In the genomic region with DNA sequence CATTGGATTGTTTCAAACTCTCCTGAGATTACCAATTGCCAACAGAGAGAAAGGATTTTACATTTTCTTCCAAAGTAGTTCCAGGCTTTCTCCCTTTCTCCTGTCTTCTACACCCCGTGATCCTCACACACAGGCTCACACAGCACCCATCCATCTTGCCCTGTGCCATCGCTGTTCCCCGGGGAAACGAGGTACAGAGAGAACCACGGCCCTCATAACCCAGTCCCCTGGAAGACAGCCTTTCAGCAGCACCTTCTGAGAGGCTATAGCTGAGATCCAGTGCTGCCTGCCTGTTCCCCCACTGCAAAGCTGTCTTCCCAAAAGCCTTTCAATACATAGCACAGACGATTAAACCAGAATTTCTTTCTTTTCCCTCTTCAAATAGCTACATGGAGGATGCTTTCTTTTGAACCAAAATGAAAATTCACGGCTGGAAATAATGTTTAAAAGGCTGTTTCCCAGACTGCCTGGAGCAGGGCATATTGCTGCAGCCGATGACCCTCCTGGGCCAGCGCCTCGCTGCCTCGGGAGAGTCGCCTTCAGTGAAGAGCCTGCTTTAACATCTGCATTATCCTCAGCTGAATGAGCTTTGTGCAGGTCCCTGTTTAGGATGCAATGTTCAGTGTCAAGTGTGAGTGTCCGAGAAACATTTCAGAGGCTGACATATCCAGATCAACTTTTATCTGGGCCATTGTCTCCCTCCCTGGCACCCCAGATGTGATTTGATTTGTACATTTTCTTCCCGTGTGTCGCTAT, we compare ENCODE assay signal across 22 mouse cellular contexts.
DNase-seq lines count a peak whose midpoint lies in the region; ATAC-seq lines count a peak whose summit lies in the region.
"Had no signal": no experiment of that assay in that cellular context is flagged by ENCODE, and none has a peak within 500 bp of the region (broad histone marks: within the 10 kb centered on the region; RNA-seq: fewer than 3 reads in every experiment).

No protein-coding gene starts in this region.

- DNase-seq in forebrain, embryonic 10.5 days (ENCODE audit: extremely low spot score, low spot score), result no peak
- peak; percentile 28 for DNase-seq in brain, adult 2 months (ENCODE audit: low read depth, low spot score)
- no peak for DNase-seq in cerebellum, adult 18-20 months
- DNase-seq in embryonic facial prominence, embryonic 10.5 days (ENCODE audit: low spot score), result no peak
- DNase-seq: adrenal gland, postnatal 25 days; cerebellum, postnatal 25 days; gastrocnemius, postnatal 25 days; heart, postnatal 4 days; kidney, adult 11 months; kidney, postnatal 25 days; left cerebral cortex, postnatal 4 days; thymus, adult 2 months had no signal

- no peaks in the 10 kb centered on the region for H3K9me3 ChIP-seq in forebrain, embryonic 10.5 days
- H3K9me3 ChIP-seq in forebrain, embryonic 15.5 days, result no peaks in the 10 kb centered on the region
- no peaks in the 10 kb centered on the region for H3K9me3 ChIP-seq in hindbrain, embryonic 13.5 days
- H3K9me3 ChIP-seq in midbrain, embryonic 15.5 days, result no peaks in the 10 kb centered on the region
- no peaks in the 10 kb centered on the region for H3K9me3 ChIP-seq in embryonic facial prominence, embryonic 10.5 days
- H3K9me3 ChIP-seq: embryonic facial prominence, embryonic 12.5 days; heart, embryonic 10.5 days; lung, embryonic 15.5 days had no signal

- peaks cover 9% of the 10 kb centered on the region for H3K36me3 ChIP-seq in forebrain, embryonic 10.5 days (replicated peaks)
- H3K36me3 ChIP-seq in forebrain, embryonic 15.5 days, result peaks cover 3% of the 10 kb centered on the region; the same call in 1 of the 2 replicates
- H3K36me3 ChIP-seq in hindbrain, embryonic 13.5 days, result peaks cover 6% of the 10 kb centered on the region; the same call in 1 of the 2 replicates
- 0 out of 2 replicates have a peak, but pooled peaks cover 3% of the 10 kb centered on the region for H3K36me3 ChIP-seq in midbrain, embryonic 15.5 days (replicated peaks)
- peaks cover 11% of the 10 kb centered on the region for H3K36me3 ChIP-seq in embryonic facial prominence, embryonic 10.5 days (replicated peaks)

- H3K27ac ChIP-seq in forebrain, embryonic 10.5 days, result peak overlapping the region; percentile 48; the same call in 1 of the 2 replicates
- no peak overlapping the region for H3K27ac ChIP-seq in forebrain, embryonic 15.5 days (replicated peaks)
- H3K27ac ChIP-seq in hindbrain, embryonic 13.5 days, result peak overlapping the region; percentile 65
- H3K27ac ChIP-seq in midbrain, embryonic 15.5 days, result peak overlapping the region; percentile 40; the same call in 1 of the 2 replicates
- no peak overlapping the region; the same call in 1 of the 2 replicates for H3K27ac ChIP-seq in embryonic facial prominence, embryonic 10.5 days (replicated peaks)
- H3K27ac ChIP-seq: embryonic facial prominence, embryonic 12.5 days; heart, embryonic 10.5 days; lung, embryonic 15.5 days had no signal

- WGBS in forebrain, embryonic 10.5 days, result 65% methylated on average over 15 of the region's 15 CpGs
- 55% methylated on average over 15 of the region's 15 CpGs for WGBS in forebrain, embryonic 15.5 days
- 34% methylated on average over 15 of the region's 15 CpGs for whole genome bisulfite sequencing in hindbrain, embryonic 13.5 days
- WGBS in midbrain, embryonic 15.5 days, result 38% methylated on average over 15 of the region's 15 CpGs
- 66% methylated on average over 15 of the region's 15 CpGs for WGBS in embryonic facial prominence, embryonic 10.5 days

- ATAC-seq in forebrain, embryonic 15.5 days (replicated peaks), result no peak
- peak; percentile 56; the same call in 1 of the 2 replicates for ATAC-seq in hindbrain, embryonic 13.5 days (ENCODE audit: low FRiP score)
- peak; percentile 41; the same call in 1 of the 2 replicates for ATAC-seq in midbrain, embryonic 15.5 days (replicated peaks)
- no peak for ATAC-seq in activated CD4-positive, CD25-positive, alpha-beta regulatory T cell, adult 4 months

- no peaks in the 10 kb centered on the region for H3K27me3 ChIP-seq in forebrain, embryonic 10.5 days (ENCODE audit: poor library complexity, severe bottlenecking)
- no peaks in the 10 kb centered on the region for H3K27me3 ChIP-seq in forebrain, embryonic 15.5 days
- H3K27me3 ChIP-seq in hindbrain, embryonic 13.5 days, result no peaks in the 10 kb centered on the region
- H3K27me3 ChIP-seq in midbrain, embryonic 15.5 days (replicated peaks), result no peaks in the 10 kb centered on the region
- no peaks in the 10 kb centered on the region for H3K27me3 ChIP-seq in embryonic facial prominence, embryonic 10.5 days (replicated peaks; ENCODE audit: low read depth, poor library complexity, severe bottlenecking)
- H3K27me3 ChIP-seq: CH12.LX; embryonic facial prominence, embryonic 12.5 days; lung, embryonic 15.5 days had no signal

- no peak overlapping the region for H3K4me2 ChIP-seq in forebrain, embryonic 15.5 days (replicated peaks)
- H3K4me2 ChIP-seq in hindbrain, embryonic 13.5 days, result no peak overlapping the region
- H3K4me2 ChIP-seq in midbrain, embryonic 15.5 days, result no peak overlapping the region
- H3K4me2 ChIP-seq: embryonic facial prominence, embryonic 12.5 days; liver, embryonic 11.5 days; lung, embryonic 15.5 days had no signal

- H3K4me1 ChIP-seq in forebrain, embryonic 10.5 days, result peaks cover 24% of the 10 kb centered on the region
- H3K4me1 ChIP-seq in forebrain, embryonic 15.5 days, result 0 out of 2 replicates have a peak, but pooled peaks cover 5% of the 10 kb centered on the region
- peaks cover 31% of the 10 kb centered on the region for H3K4me1 ChIP-seq in hindbrain, embryonic 13.5 days (replicated peaks)
- H3K4me1 ChIP-seq in midbrain, embryonic 15.5 days, result peaks cover 7% of the 10 kb centered on the region; the same call in 1 of the 2 replicates
- peaks cover 16% of the 10 kb centered on the region for H3K4me1 ChIP-seq in embryonic facial prominence, embryonic 10.5 days
- H3K4me1 ChIP-seq: embryonic facial prominence, embryonic 12.5 days had no signal

- H3K4me3 ChIP-seq in forebrain, embryonic 10.5 days, result no peak overlapping the region
- H3K4me3 ChIP-seq in forebrain, embryonic 15.5 days, result no peak overlapping the region
- no peak overlapping the region for H3K4me3 ChIP-seq in hindbrain, embryonic 13.5 days
- H3K4me3 ChIP-seq in midbrain, embryonic 15.5 days, result no peak overlapping the region
- no peak overlapping the region for H3K4me3 ChIP-seq in embryonic facial prominence, embryonic 10.5 days
- H3K4me3 ChIP-seq: embryonic facial prominence, embryonic 12.5 days; heart, embryonic 10.5 days; lung, embryonic 15.5 days; myocyte had no signal

- H3K9ac ChIP-seq in forebrain, embryonic 15.5 days (replicated peaks), result no peak overlapping the region
- H3K9ac ChIP-seq in hindbrain, embryonic 13.5 days, result peak overlapping the region; percentile 47
- no peak overlapping the region for H3K9ac ChIP-seq in midbrain, embryonic 15.5 days
- H3K9ac ChIP-seq: embryonic facial prominence, embryonic 12.5 days; lung, embryonic 15.5 days had no signal

Comparison
In these comparisons a context has a peak if more than half of its experiments do, and no peak if none do; other contexts are left out.
1. H3K27ac ChIP-seq: peak in forebrain, embryonic 10.5 days (single experiment), hindbrain, embryonic 13.5 days (single experiment) and midbrain, embryonic 15.5 days (single experiment); none in forebrain, embryonic 15.5 days (single experiment) and embryonic facial prominence, embryonic 10.5 days (single experiment).
2. ATAC-seq: peak in hindbrain, embryonic 13.5 days (single experiment) and midbrain, embryonic 15.5 days (single experiment); none in forebrain, embryonic 15.5 days (single experiment) and activated CD4-positive, CD25-positive, alpha-beta regulatory T cell, adult 4 months (single experiment).